Mouse (Mus musculus) limb, embryonic 11.5 days (tissue): ENCODE measurements around the gene Olfr524. TPM values are rescaled to one million over a fixed set of nuclear protein-coding genes. Genes with fewer than 3 reads are reported as not detected.

ENCODE experiments used
- ATAC-seq: fragments of 200-750 bp; cut with Nextera tagmentation; 2 replicates; pipeline ENCODE4 v1.8.0; 2017; ENCODE audit warnings: low read depth; ENCODE audit not compliant: insufficient number of reproducible peaks, low FRiP score, low TSS enrichment
- DNase-seq: peaks from one replicate; pipeline ENCODE4 v3.0.0-alpha.2; 2015; ENCODE audit warnings: low spot score
- H3K27ac ChIP-seq: fragments of 300-500 bp; sonication (generic); replicated peaks from 2 replicates; pipeline ENCODE4 v1.5.1; 2014; ENCODE audit warnings: low read depth, mild to moderate bottlenecking, low read length
- H3K27me3 ChIP-seq: fragments of 300-500 bp; sonication (generic); 2 replicates; pipeline ENCODE4 v1.6.1; 2014; ENCODE audit warnings: mild to moderate bottlenecking, low read length, mixed read lengths; ENCODE audit not compliant: control insufficient read depth, insufficient read depth
- H3K36me3 ChIP-seq: fragments of 300-500 bp; sonication (generic); 2 replicates; pipeline ENCODE4 v1.6.1; 2014; ENCODE audit warnings: mild to moderate bottlenecking, low read length, moderate library complexity, mixed read lengths; ENCODE audit not compliant: control insufficient read depth, insufficient read depth
- H3K4me1 ChIP-seq: fragments of 300-500 bp; sonication (generic); 2 replicates; pipeline ENCODE4 v1.6.1; 2014; ENCODE audit warnings: low read length, mixed read lengths; ENCODE audit not compliant: control insufficient read depth, insufficient read depth
- H3K4me2 ChIP-seq: fragments of 300-500 bp; sonication (generic); 2 replicates; pipeline ENCODE4 v1.6.1; 2014; ENCODE audit warnings: low read depth, mild to moderate bottlenecking, moderate library complexity; ENCODE audit not compliant: severe bottlenecking
- H3K4me3 ChIP-seq: fragments of 300-500 bp; sonication (generic); 2 replicates; pipeline ENCODE4 v1.5.1; 2014; ENCODE audit warnings: low read depth, low read length
- H3K9ac ChIP-seq: fragments of 300-500 bp; sonication (generic); 2 replicates; pipeline ENCODE4 v1.6.1; 2014; ENCODE audit warnings: mild to moderate bottlenecking, low read length
- H3K9me3 ChIP-seq: fragments of 300-500 bp; sonication (generic); 2 replicates; pipeline ENCODE4 v1.6.1; 2016; ENCODE audit warnings: low read length; ENCODE audit not compliant: control insufficient read depth
- WGBS: fragments of 180-500 bp; shearing (Covaris S2); extraction: QIAGEN DNeasy Blood & Tissue Kit; methylation state at CpG from one replicate; pipeline ENCODE4 v1.1.7; 2014; 5-methylcytosine and 5-hydroxymethylcytosine counted together
- polyA plus RNA-seq: library from polyadenylated mRNA; unstranded; fragments of >200 nt; fragmentation: Nextera tagmentation; extraction: Ambion mirVana; gene quantifications from 2 replicates; pipeline ENCODE4 v1.2.1, GENCODE M21; 2014

Olfr524 gene
- polyA plus RNA-seq, 1 experiment from 2014 or later = not detected

DNA sequence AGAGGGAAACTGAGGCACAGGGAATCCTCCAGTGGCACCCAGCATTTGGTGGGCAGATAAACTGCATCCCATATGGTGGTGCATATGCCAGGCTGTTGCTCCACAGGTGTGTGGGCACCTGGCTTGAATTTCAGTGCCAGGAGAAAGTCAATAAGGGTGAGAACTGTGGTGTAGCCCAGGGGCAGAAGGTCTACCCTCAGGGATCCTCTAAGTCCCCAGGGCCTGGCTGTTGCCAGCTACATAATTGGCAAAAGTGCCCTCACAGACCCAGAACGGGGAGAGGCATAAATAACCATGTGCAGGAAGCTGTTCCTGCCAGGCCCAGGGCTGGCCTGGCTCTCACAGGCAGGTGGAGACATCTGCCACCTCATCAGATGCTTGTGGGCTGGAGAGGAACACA, 32.8 kb downstream of the Olfr524 start, which contains the start of gene Olfr523:
TSS of gene Olfr523 (plus strand) at position 282 of the 400 bp plus-strand sequence.
- Histone ChIP-seq H3K4me3 (no peak within 1 kb of the TSS), H3K36me3 (no peaks in the 10 kb centered on the region), H3K27ac (no peak within 1 kb of the TSS), H3K9ac (no peak within 1 kb of the TSS), H3K27me3 (no peaks in the 10 kb centered on the region), H3K4me2 (no peak within 1 kb of the TSS), H3K9me3 (no peaks in the 10 kb centered on the region), H3K4me1 (no peaks in the 10 kb centered on the region)
- ATAC-seq (no peak), DNase-seq (no peak)
- WGBS = 53% methylated on average over 1 of the region's 1 CpGs

GRCm38 (mm10) chr7:140170863-140171262, 34.9 kb downstream of the Olfr524 start:
- H3K4me3 ChIP-seq = no peak overlapping the region
- no peak overlapping the region for H3K4me2 ChIP-seq
- no peaks in the 10 kb centered on the region for H3K36me3 ChIP-seq
- H3K4me1 ChIP-seq = no peaks in the 10 kb centered on the region
- H3K27ac ChIP-seq = no peak overlapping the region
- ATAC-seq (no peak), DNase-seq (no peak)
- H3K27me3 ChIP-seq = no peaks in the 10 kb centered on the region
- H3K9me3 ChIP-seq = no peaks in the 10 kb centered on the region
- no peak overlapping the region for H3K9ac ChIP-seq
- 93% methylated on average over 3 of the region's 3 CpGs for WGBS

GRCm38 (mm10) chr7:140169386-140169785, 36.4 kb downstream of the Olfr524 start:
- Histone ChIP-seq H3K9me3 (no peaks in the 10 kb centered on the region), H3K9ac (no peak overlapping the region), H3K27me3 (no peaks in the 10 kb centered on the region), H3K4me3 (no peak overlapping the region), H3K36me3 (no peaks in the 10 kb centered on the region), H3K27ac (no peak overlapping the region), H3K4me2 (no peak overlapping the region), H3K4me1 (no peaks in the 10 kb centered on the region)
- WGBS = 87% methylated on average over 4 of the region's 4 CpGs
- DNase-seq (no peak), ATAC-seq (no peak)

DNA sequence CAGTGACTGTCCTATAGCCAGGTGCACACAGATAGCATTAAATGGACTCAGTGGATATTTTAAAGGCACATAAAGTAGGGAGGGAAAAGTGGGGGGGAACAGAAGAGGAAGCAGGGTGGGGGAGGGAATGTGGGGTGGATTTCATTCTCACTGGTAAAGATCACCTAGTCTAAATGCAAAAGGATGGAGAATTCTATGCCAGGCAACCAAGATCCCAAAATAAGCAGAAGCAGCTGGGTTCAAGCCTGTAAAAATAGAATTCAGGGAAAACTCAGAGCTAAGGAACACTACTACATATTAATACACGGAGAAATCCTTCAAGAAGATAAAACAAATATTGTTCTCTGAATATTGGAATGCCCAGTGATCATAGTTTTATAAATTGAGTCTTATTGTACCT, 37.8 kb downstream of the Olfr524 start:
- Histone ChIP-seq H3K4me2 (no peak overlapping the region), H3K9me3 (no peaks in the 10 kb centered on the region), H3K27me3 (no peaks in the 10 kb centered on the region), H3K36me3 (no peaks in the 10 kb centered on the region), H3K4me1 (no peaks in the 10 kb centered on the region), H3K27ac (no peak overlapping the region), H3K4me3 (no peak overlapping the region), H3K9ac (no peak overlapping the region)
- ATAC-seq = no peak
- WGBS = 74% methylated on average over 1 of the region's 1 CpGs
- no peak for DNase-seq

DNA sequence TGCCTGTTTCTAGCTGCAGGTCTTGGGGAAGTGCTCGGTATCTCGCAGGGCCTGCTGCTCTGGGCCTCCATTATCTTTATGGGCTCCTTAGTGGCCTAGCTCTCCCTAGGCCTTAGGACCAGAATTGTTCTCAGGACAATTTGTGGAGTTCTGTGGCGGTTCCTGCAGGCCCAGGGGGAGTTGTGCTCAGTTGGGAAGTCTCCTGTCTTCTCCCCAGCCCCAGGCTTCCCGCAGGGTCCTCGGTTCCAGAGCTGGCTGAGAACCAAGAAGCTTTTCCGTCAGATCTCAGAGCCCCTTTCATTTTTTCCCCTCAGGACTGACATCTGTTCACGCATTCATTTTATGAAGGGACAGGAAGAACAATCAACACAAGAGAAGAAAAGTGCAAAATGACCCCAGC, 41.1 kb downstream of the Olfr524 start, which contains the start of gene Olfr522:
TSS of gene Olfr522 (minus strand) at position 101 of the 400 bp plus-strand sequence.
- ATAC-seq = no peak

GRCm38 (mm10) chr7:140160363-140160762, 45.4 kb downstream of the Olfr524 start:
- Histone ChIP-seq H3K9me3 (no peaks in the 10 kb centered on the region), H3K4me3 (no peak overlapping the region), H3K27me3 (no peaks in the 10 kb centered on the region; the same call in 1 of the 2 replicates), H3K36me3 (no peaks in the 10 kb centered on the region), H3K9ac (no peak overlapping the region), H3K4me2 (no peak overlapping the region), H3K27ac (no peak overlapping the region), H3K4me1 (no peaks in the 10 kb centered on the region)
- 87% methylated on average over 3 of the region's 3 CpGs for WGBS
- ATAC-seq (no peak), DNase-seq (no peak)

More for the DNA sequence above, 41.1 kb downstream of the Olfr524 start, which contains the start of gene Olfr522:
- Histone ChIP-seq H3K4me1 (no peaks in the 10 kb centered on the region), H3K36me3 (no peaks in the 10 kb centered on the region), H3K27me3 (no peaks in the 10 kb centered on the region), H3K9ac (no peak within 1 kb of the TSS), H3K27ac (no peak within 1 kb of the TSS), H3K9me3 (no peaks in the 10 kb centered on the region), H3K4me3 (no peak within 1 kb of the TSS), H3K4me2 (no peak within 1 kb of the TSS)
- 75% methylated on average over 7 of the region's 7 CpGs for WGBS
- no peak for DNase-seq

DNA sequence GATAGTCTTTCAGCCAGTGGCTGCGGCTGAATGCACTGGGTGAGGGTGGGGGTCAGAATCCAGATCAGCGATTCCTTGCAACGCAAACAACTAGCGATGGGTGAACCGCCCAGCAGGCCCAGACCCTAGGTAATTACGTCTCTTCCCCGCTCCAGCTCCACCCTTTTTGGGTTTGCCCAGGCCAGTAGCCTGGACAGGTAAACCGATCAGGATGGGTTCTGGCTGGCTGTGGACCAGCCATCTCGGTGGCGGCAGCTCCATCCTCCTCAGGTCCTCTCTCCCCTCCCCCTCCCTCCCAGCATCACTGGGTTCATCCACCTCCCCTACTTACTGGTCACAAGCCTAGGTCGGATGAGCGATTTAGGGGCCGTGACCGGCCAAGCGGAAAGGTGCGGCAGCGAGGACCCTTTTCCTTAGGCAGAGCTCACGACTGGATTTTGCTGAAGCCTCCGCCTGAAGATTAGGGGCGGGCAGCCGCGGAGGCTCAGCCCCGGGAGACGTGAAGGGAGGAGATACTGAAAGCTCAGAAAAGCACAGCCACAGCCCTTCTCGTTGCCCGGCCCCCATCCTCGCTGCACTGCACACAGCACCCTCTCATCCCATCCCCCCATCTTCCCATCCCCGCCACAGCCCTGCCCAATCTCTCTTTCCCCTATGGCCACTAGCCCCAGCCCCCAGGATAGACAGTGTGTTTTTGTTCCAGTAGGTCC, 51.4 kb downstream of the Olfr524 start, which contains the start of gene Sprn:
TSS of gene Sprn (minus strand) at position 660 of the 710 bp plus-strand sequence.
- Histone ChIP-seq H3K9me3 (no peaks in the 10 kb centered on the region), H3K9ac (peak within 1 kb of the TSS; percentile 23; the same call in 1 of the 2 replicates), H3K27me3 (peaks cover 25% of the 10 kb centered on the region), H3K27ac (no peak within 1 kb of the TSS), H3K36me3 (no peaks in the 10 kb centered on the region), H3K4me3 (peak within 1 kb of the TSS; percentile 10; the same call in 1 of the 2 replicates), H3K4me1 (0 out of 2 replicates have a peak, but pooled peaks cover 3% of the 10 kb centered on the region), H3K4me2 (peak within 1 kb of the TSS; percentile 26; the same call in 1 of the 2 replicates)
- DNase-seq (no peak), ATAC-seq (0 out of 2 replicates have a peak, but pooled peaks have one; percentile 20)
- 5% methylated on average over 28 of the region's 28 CpGs for WGBS

GRCm38 (mm10) chr7:140153829-140154217, 51.9 kb downstream of the Olfr524 start:
- no peak overlapping the region for H3K27ac ChIP-seq
- no peak overlapping the region for H3K4me3 ChIP-seq
- 0 out of 2 replicates have a peak, but pooled peaks cover 3% of the 10 kb centered on the region for H3K4me1 ChIP-seq
- 14% methylated on average over 4 of the region's 4 CpGs for WGBS
- no peak for DNase-seq
- H3K9me3 ChIP-seq = no peaks in the 10 kb centered on the region
- H3K36me3 ChIP-seq = no peaks in the 10 kb centered on the region
- H3K27me3 ChIP-seq = peaks cover 25% of the 10 kb centered on the region
- no peak for ATAC-seq
- peak overlapping the region; percentile 26; the same call in 1 of the 2 replicates for H3K4me2 ChIP-seq
- no peak overlapping the region for H3K9ac ChIP-seq
